Mouse (Mus musculus): ENCODE measurements around the gene Wfdc21.

DNA sequence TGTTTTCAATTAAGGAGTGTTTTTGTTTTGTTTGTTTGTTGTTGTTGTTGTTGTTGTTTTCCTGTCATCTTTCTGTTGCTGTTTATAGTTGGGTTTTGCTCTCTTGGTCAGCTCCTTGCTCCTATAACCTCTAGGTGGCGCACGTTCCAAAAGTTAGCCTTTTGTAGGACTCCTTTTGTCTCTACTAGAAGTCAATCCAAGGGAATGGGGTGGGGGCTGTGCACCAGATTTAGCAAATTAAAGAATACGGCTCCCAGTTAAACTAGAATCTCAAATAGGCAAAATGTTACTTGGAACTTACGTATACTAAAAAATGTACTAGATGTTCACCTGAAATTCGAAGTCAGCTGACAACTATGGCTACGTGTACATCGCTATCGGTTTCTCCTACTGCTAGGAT lies 55.4 kb downstream of the Wfdc21 start:
- TF ChIP-seq CTCF (IDR thresholded peaks at IDR 0.05 in 2 of 3, conservative IDR thresholded peaks at IDR 0.05 in 1 of 3; ENCODE audit: control insufficient read depth in 1 of 3, insufficient read depth in 1 of 3, low read depth in 2 of 3, low read length in 3 of 3, poor library complexity in 1 of 3, severe bottlenecking in 1 of 3) (peak; percentile 43 to 65 (median 57)), POLR2A (IDR thresholded peaks at IDR 0.05; ENCODE audit: control insufficient read depth in 1 of 2, insufficient read depth in 1 of 2, low read depth in 1 of 2, low read length in 2 of 2, poor library complexity in 1 of 2) (no peak), EP300 (IDR thresholded peaks at IDR 0.05; ENCODE audit: low read depth in 1 of 2, low read length in 2 of 2) (no peak), HCFC1 (IDR thresholded peaks at IDR 0.05; ENCODE audit: low read depth, low read length) (no peak), MEF2A (IDR thresholded peaks at IDR 0.05; ENCODE audit: extremely low read depth, insufficient replicate concordance, low read depth, low read length, poor library complexity, severe bottlenecking) (no peak), USF1 (IDR thresholded peaks at IDR 0.05; ENCODE audit: low read depth, low read length) (no peak), MYB (IDR thresholded peaks at IDR 0.05; ENCODE audit: low read depth, low read length) (no peak), TAL1 (IDR thresholded peaks at IDR 0.05; ENCODE audit: low read length) (no peak), TCF12 (IDR thresholded peaks at IDR 0.05; ENCODE audit: low read depth, low read length) (no peak), ZC3H11A (IDR thresholded peaks at IDR 0.05; ENCODE audit: low read depth, low read length) (no peak)

Data from MEL (cell line).